Mouse (Mus musculus) liver, embryonic 16.5 days (tissue): Measurements from ENCODE around the gene Pik3r5. TPM values are rescaled to one million over a fixed set of nuclear protein-coding genes. Genes with fewer than 3 reads are reported as not detected.

Experiments
- polyA plus RNA-seq: library from polyadenylated mRNA; unstranded; fragments of >200 nt; fragmentation: Nextera tagmentation; extraction: Ambion mirVana; gene quantifications from 2 replicates; pipeline ENCODE4 v1.2.1, GENCODE M21; 2015

Gene Pik3r5
- polyA plus RNA-seq, 1 experiment from 2014 or later, result 0.65 TPM

Other genes starting within 250 kb of the Pik3r5 start
- 0.14 and 0.28 TPM in 2 replicates for gene Ntn1, start 31.3 kb upstream of the Pik3r5 start, polyA plus RNA-seq
- gene Pik3r6, start 70.9 kb downstream of the Pik3r5 start, polyA plus RNA-seq, result 2.4 and 2.8 TPM in 2 replicates
- 0.04 and 0.09 TPM in 2 replicates for gene Mfsd6l, start 124.1 kb downstream of the Pik3r5 start, polyA plus RNA-seq
- not detected in 2 replicates for gene Ccdc42, start 154.9 kb downstream of the Pik3r5 start, polyA plus RNA-seq